Mouse (Mus musculus): Measurements from ENCODE around the gene Fam229a. TPM values are rescaled to one million over a fixed set of nuclear protein-coding genes. Genes with fewer than 3 reads are reported as not detected.
A peak's percentile ranks its signal among the peaks of the same experiment; 100 is the strongest.

Gene Fam229a
- polyA plus RNA-seq, 1 experiment from 2014 or later, result not detected

GRCm38 (mm10) chr4:129500017-129500416 lies 9.0 kb downstream of the Fam229a start:
- Histone ChIP-seq H3K4me1 (replicated peaks) (peaks cover 30% of the 10 kb centered on the region), H3K36me3 (no peaks in the 10 kb centered on the region), H3K27ac (replicated peaks) (peak overlapping the region; percentile 71), H3K27me3 (no peaks in the 10 kb centered on the region), H3K4me2 (peak overlapping the region; percentile 86), H3K9ac (peak overlapping the region; percentile 72; the same call in 1 of the 2 replicates), H3K4me3 (peak overlapping the region; percentile 52), H3K9me3 (no peaks in the 10 kb centered on the region)
- ATAC-seq (ENCODE audit: low read depth), result no peak
- 76% methylated on average over 8 of the region's 8 CpGs for WGBS

GRCm38 (mm10) chr4:129500607-129501566 lies 9.9 kb downstream of the Fam229a start:
- Histone ChIP-seq H3K9ac (peak overlapping the region; percentile 72), H3K4me2 (peak overlapping the region; percentile 86), H3K4me3 (peak overlapping the region; percentile 52), H3K4me1 (replicated peaks) (peaks cover 23% of the 10 kb centered on the region), H3K27ac (replicated peaks) (peak overlapping the region; percentile 71), H3K9me3 (no peaks in the 10 kb centered on the region), H3K27me3 (no peaks in the 10 kb centered on the region), H3K36me3 (no peaks in the 10 kb centered on the region)
- under 1% methylated on average over 49 of the region's 49 CpGs for WGBS
- ATAC-seq (ENCODE audit: low read depth), result peak; percentile 52

GRCm38 (mm10) chr4:129502327-129502888 lies 11.4 kb downstream of the Fam229a start:
- no peak overlapping the region for H3K27ac ChIP-seq (replicated peaks)
- no peak for ATAC-seq (ENCODE audit: low read depth)
- H3K36me3 ChIP-seq, result no peaks in the 10 kb centered on the region
- H3K4me2 ChIP-seq, result no peak overlapping the region
- WGBS, result 76% methylated on average over 9 of the region's 9 CpGs
- H3K27me3 ChIP-seq, result no peaks in the 10 kb centered on the region
- H3K4me3 ChIP-seq, result no peak overlapping the region
- no peaks in the 10 kb centered on the region for H3K9me3 ChIP-seq
- peaks cover 14% of the 10 kb centered on the region for H3K4me1 ChIP-seq (replicated peaks)
- H3K9ac ChIP-seq, result no peak overlapping the region

- H3K4me2 ChIP-seq, result no peak overlapping the region
- no peaks in the 10 kb centered on the region for H3K9me3 ChIP-seq
- WGBS, result 80% methylated on average over 11 of the region's 11 CpGs
- H3K4me1 ChIP-seq (replicated peaks), result peaks cover 16% of the 10 kb centered on the region
- no peaks in the 10 kb centered on the region for H3K27me3 ChIP-seq
- no peak for ATAC-seq (ENCODE audit: low read depth)
- H3K36me3 ChIP-seq, result no peaks in the 10 kb centered on the region
- H3K27ac ChIP-seq (replicated peaks), result no peak overlapping the region
- no peak overlapping the region for H3K4me3 ChIP-seq
- no peak overlapping the region for H3K9ac ChIP-seq
These were observed 12.0 kb downstream of the Fam229a start for GRCm38 (mm10) chr4:129502901-129503444.

GRCm38 (mm10) chr4:129505511-129505910 lies 14.5 kb downstream of the Fam229a start:
- no peaks in the 10 kb centered on the region for H3K36me3 ChIP-seq
- no peak overlapping the region for H3K4me3 ChIP-seq
- no peaks in the 10 kb centered on the region for H3K9me3 ChIP-seq
- H3K9ac ChIP-seq, result no peak overlapping the region
- peaks cover 31% of the 10 kb centered on the region for H3K4me1 ChIP-seq (replicated peaks)
- no peaks in the 10 kb centered on the region for H3K27me3 ChIP-seq
- no peak overlapping the region for H3K4me2 ChIP-seq
- H3K27ac ChIP-seq (replicated peaks), result no peak overlapping the region
- WGBS, result 75% methylated on average over 3 of the region's 3 CpGs
- ATAC-seq (ENCODE audit: low read depth), result no peak

- 68% methylated on average over 9 of the region's 10 CpGs for WGBS
These were observed 16.6 kb downstream of the Fam229a start for GRCm38 (mm10) chr4:129507434-129508236.

GRCm38 (mm10) chr4:129508237-129508515 lies 17.2 kb downstream of the Fam229a start:
- no peak for ATAC-seq (ENCODE audit: low read depth)
- 75% methylated on average over 3 of the region's 3 CpGs for WGBS

More at GRCm38 (mm10) chr4:129507434-129508236, 16.6 kb downstream of the Fam229a start:
- no peak overlapping the region for H3K4me2 ChIP-seq
- H3K4me1 ChIP-seq (replicated peaks), result peaks cover 51% of the 10 kb centered on the region
- no peaks in the 10 kb centered on the region for H3K36me3 ChIP-seq
- H3K9ac ChIP-seq, result no peak overlapping the region
- no peaks in the 10 kb centered on the region for H3K27me3 ChIP-seq
- no peak for ATAC-seq (ENCODE audit: low read depth)
- H3K27ac ChIP-seq (replicated peaks), result no peak overlapping the region
- no peaks in the 10 kb centered on the region for H3K9me3 ChIP-seq
- H3K4me3 ChIP-seq, result no peak overlapping the region

GRCm38 (mm10) chr4:129508834-129509600 lies 18.0 kb downstream of the Fam229a start:
- Histone ChIP-seq H3K4me1 (replicated peaks) (peaks cover 54% of the 10 kb centered on the region), H3K9ac (peak overlapping the region; percentile 38), H3K36me3 (no peaks in the 10 kb centered on the region), H3K4me2 (no peak overlapping the region), H3K27me3 (no peaks in the 10 kb centered on the region), H3K27ac (replicated peaks) (peak overlapping the region; percentile 71), H3K9me3 (no peaks in the 10 kb centered on the region), H3K4me3 (no peak overlapping the region)
- no peak for ATAC-seq (ENCODE audit: low read depth)
- WGBS, result 48% methylated on average over 15 of the region's 15 CpGs

More at GRCm38 (mm10) chr4:129508237-129508515, 17.2 kb downstream of the Fam229a start:
- Histone ChIP-seq H3K4me3 (no peak overlapping the region), H3K9ac (no peak overlapping the region), H3K27ac (replicated peaks) (peak overlapping the region; percentile 71; the same call in 1 of the 2 replicates), H3K4me1 (replicated peaks) (peaks cover 52% of the 10 kb centered on the region), H3K27me3 (no peaks in the 10 kb centered on the region), H3K36me3 (no peaks in the 10 kb centered on the region), H3K9me3 (no peaks in the 10 kb centered on the region), H3K4me2 (no peak overlapping the region)

GRCm38 (mm10) chr4:129509650-129510049 lies 18.7 kb downstream of the Fam229a start:
- WGBS, result 63% methylated on average over 3 of the region's 3 CpGs
- no peak for ATAC-seq (ENCODE audit: low read depth)
- peak overlapping the region; percentile 71 for H3K27ac ChIP-seq (replicated peaks)
- no peaks in the 10 kb centered on the region for H3K36me3 ChIP-seq
- H3K9me3 ChIP-seq, result no peaks in the 10 kb centered on the region
- no peaks in the 10 kb centered on the region for H3K27me3 ChIP-seq
- H3K4me3 ChIP-seq, result no peak overlapping the region
- H3K4me2 ChIP-seq, result no peak overlapping the region
- peak overlapping the region; percentile 18; the same call in 1 of the 2 replicates for H3K9ac ChIP-seq
- H3K4me1 ChIP-seq (replicated peaks), result peaks cover 54% of the 10 kb centered on the region

- no peak for ATAC-seq (ENCODE audit: low read depth)
- Histone ChIP-seq H3K9me3 (no peaks in the 10 kb centered on the region), H3K27ac (replicated peaks) (peak overlapping the region; percentile 82), H3K27me3 (no peaks in the 10 kb centered on the region), H3K36me3 (peaks cover 11% of the 10 kb centered on the region), H3K4me1 (replicated peaks) (peaks cover 64% of the 10 kb centered on the region), H3K4me3 (no peak overlapping the region), H3K4me2 (peak overlapping the region; percentile 3; the same call in 1 of the 2 replicates), H3K9ac (no peak overlapping the region)
- WGBS, result 41% methylated on average over 6 of the region's 6 CpGs
These were observed 19.9 kb downstream of the Fam229a start for GRCm38 (mm10) chr4:129510723-129511412.
